Mouse (Mus musculus): ENCODE results near the gene Abcf2. TPM values are rescaled to one million over a fixed set of nuclear protein-coding genes. Genes with fewer than 3 reads are reported as not detected.

Abcf2 gene
- polyA plus RNA-seq, 1 experiment: 101 TPM

- no peak overlapping the region for H3K4me3 ChIP-seq (replicated peaks; ENCODE audit: insufficient read depth, low read depth, low read length)
- TF ChIP-seq POLR2A (IDR thresholded peaks at IDR 0.05; ENCODE audit: borderline replicate concordance, insufficient read depth, low read length) (no peak), CTCF (IDR thresholded peaks at IDR 0.05; ENCODE audit: borderline replicate concordance, insufficient read depth, low read depth, low read length) (no peak)
- DNase-seq: peak in 1 of 2 experiments; percentile 55
- H3K27me3 ChIP-seq (ENCODE audit: control insufficient read depth, insufficient read depth, low read length): no peaks in the 10 kb centered on the region
- 33% methylated on average over 3 of the region's 3 CpGs for WGBS
- H3K4me1 ChIP-seq (ENCODE audit: control insufficient read depth, insufficient read depth, low read length): peaks cover 33% of the 10 kb centered on the region
- H3K27ac ChIP-seq (ENCODE audit: insufficient read depth, low read length): no peak overlapping the region
Measured at GRCm38 (mm10) chr5:24618921-24619320, 41.7 kb upstream of the Abcf2 start.

DNA sequence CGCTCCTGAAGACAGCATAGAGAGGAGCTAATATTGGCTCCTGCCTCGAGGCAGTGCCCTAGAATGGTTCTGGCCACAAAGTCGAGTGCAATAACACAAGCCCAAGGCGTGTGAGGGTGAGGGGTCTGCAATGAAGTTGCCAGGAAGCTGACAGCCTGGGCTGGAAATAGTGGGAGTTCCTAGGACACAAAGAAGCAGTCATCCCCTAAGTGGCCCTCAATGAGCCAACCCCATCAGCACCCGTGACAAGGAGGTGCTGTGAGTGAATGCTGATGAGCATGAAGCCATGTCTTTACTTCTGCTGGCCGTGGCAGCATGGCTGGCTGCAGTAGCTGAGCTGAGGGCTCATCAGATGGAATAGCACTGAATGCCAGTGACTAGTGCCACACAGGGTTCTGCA lies 37.8 kb upstream of the Abcf2 start:
- Histone ChIP-seq H3K27ac (ENCODE audit: insufficient read depth, low read length) (no peak overlapping the region), H3K4me3 (replicated peaks; ENCODE audit: insufficient read depth, low read depth, low read length) (no peak overlapping the region), H3K27me3 (ENCODE audit: control insufficient read depth, insufficient read depth, low read length) (no peaks in the 10 kb centered on the region), H3K4me1 (ENCODE audit: control insufficient read depth, insufficient read depth, low read length) (peaks cover 29% of the 10 kb centered on the region)
- TF ChIP-seq POLR2A (IDR thresholded peaks at IDR 0.05; ENCODE audit: borderline replicate concordance, insufficient read depth, low read length) (no peak), CTCF (IDR thresholded peaks at IDR 0.05; ENCODE audit: borderline replicate concordance, insufficient read depth, low read depth, low read length) (no peak)
- DNase-seq: no peak
- 62% methylated on average over 6 of the region's 6 CpGs for WGBS

- no peak; the same call in 1 of the 2 replicates for TF ChIP-seq CTCF (IDR thresholded peaks at IDR 0.05; ENCODE audit: borderline replicate concordance, insufficient read depth, low read depth, low read length)
- TF ChIP-seq POLR2A (IDR thresholded peaks at IDR 0.05; ENCODE audit: borderline replicate concordance, insufficient read depth, low read length): no peak
- H3K4me1 ChIP-seq (ENCODE audit: control insufficient read depth, insufficient read depth, low read length): peaks cover 22% of the 10 kb centered on the region
- no peak for DNase-seq
- H3K27me3 ChIP-seq (ENCODE audit: control insufficient read depth, insufficient read depth, low read length): no peaks in the 10 kb centered on the region
- H3K27ac ChIP-seq (ENCODE audit: insufficient read depth, low read length): no peak overlapping the region
- no peak overlapping the region for H3K4me3 ChIP-seq (replicated peaks; ENCODE audit: insufficient read depth, low read depth, low read length)
- WGBS: 20% methylated on average over 5 of the region's 5 CpGs
Measured at GRCm38 (mm10) chr5:24612302-24612649, 35.0 kb upstream of the Abcf2 start.

- Histone ChIP-seq H3K27me3 (ENCODE audit: control insufficient read depth, insufficient read depth, low read length) (no peaks in the 10 kb centered on the region), H3K4me3 (replicated peaks; ENCODE audit: insufficient read depth, low read depth, low read length) (no peak overlapping the region), H3K27ac (ENCODE audit: insufficient read depth, low read length) (no peak overlapping the region), H3K4me1 (ENCODE audit: control insufficient read depth, insufficient read depth, low read length) (peaks cover 22% of the 10 kb centered on the region)
- 22% methylated on average over 7 of the region's 7 CpGs for WGBS
- no peak for TF ChIP-seq POLR2A (IDR thresholded peaks at IDR 0.05; ENCODE audit: borderline replicate concordance, insufficient read depth, low read length)
- no peak for TF ChIP-seq CTCF (IDR thresholded peaks at IDR 0.05; ENCODE audit: borderline replicate concordance, insufficient read depth, low read depth, low read length)
- peak; percentile 83 to 86 for DNase-seq
Measured at GRCm38 (mm10) chr5:24611366-24612301, 34.4 kb upstream of the Abcf2 start.

DNA sequence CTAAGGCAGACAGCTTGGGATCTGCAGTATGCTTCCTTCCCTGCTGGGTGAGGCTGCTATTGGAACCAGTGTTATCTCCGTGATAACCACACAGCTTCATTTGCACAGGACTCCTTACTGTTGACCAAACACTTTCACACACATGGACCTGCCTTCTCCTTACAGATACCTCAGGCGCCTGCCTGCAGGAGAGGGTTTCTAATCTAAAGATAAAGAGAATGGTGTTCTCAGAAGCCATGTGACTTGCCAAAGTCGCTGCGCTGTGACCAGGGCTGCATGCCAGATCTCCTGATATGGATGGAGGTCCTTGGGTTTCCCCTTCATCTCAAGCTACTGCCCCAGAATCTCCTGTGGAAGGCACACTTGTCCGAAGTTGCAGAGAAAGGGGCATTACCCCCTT lies 32.1 kb upstream of the Abcf2 start:
- 66% methylated on average over 5 of the region's 5 CpGs for WGBS
- no peak for TF ChIP-seq POLR2A (IDR thresholded peaks at IDR 0.05; ENCODE audit: borderline replicate concordance, insufficient read depth, low read length)
- TF ChIP-seq CTCF (IDR thresholded peaks at IDR 0.05; ENCODE audit: borderline replicate concordance, insufficient read depth, low read depth, low read length): no peak
- H3K4me3 ChIP-seq (replicated peaks; ENCODE audit: insufficient read depth, low read depth, low read length): no peak overlapping the region
- H3K27ac ChIP-seq (ENCODE audit: insufficient read depth, low read length): no peak overlapping the region
- no peak for DNase-seq
- H3K27me3 ChIP-seq (ENCODE audit: control insufficient read depth, insufficient read depth, low read length): no peaks in the 10 kb centered on the region
- H3K4me1 ChIP-seq (ENCODE audit: control insufficient read depth, insufficient read depth, low read length): peaks cover 32% of the 10 kb centered on the region

- WGBS: 65% methylated on average over 14 of the region's 14 CpGs
- Histone ChIP-seq H3K4me3 (replicated peaks; ENCODE audit: insufficient read depth, low read depth, low read length) (no peak overlapping the region), H3K27ac (ENCODE audit: insufficient read depth, low read length) (0 out of 2 replicates have a peak overlapping the region, but pooled peaks have one; percentile 65), H3K4me1 (ENCODE audit: control insufficient read depth, insufficient read depth, low read length) (peaks cover 24% of the 10 kb centered on the region), H3K27me3 (ENCODE audit: control insufficient read depth, insufficient read depth, low read length) (no peaks in the 10 kb centered on the region)
- no peak for DNase-seq
- no peak for TF ChIP-seq POLR2A (IDR thresholded peaks at IDR 0.05; ENCODE audit: borderline replicate concordance, insufficient read depth, low read length)
- TF ChIP-seq CTCF (IDR thresholded peaks at IDR 0.05; ENCODE audit: borderline replicate concordance, insufficient read depth, low read depth, low read length): no peak
Measured at GRCm38 (mm10) chr5:24605980-24606665, 28.9 kb upstream of the Abcf2 start.

DNA sequence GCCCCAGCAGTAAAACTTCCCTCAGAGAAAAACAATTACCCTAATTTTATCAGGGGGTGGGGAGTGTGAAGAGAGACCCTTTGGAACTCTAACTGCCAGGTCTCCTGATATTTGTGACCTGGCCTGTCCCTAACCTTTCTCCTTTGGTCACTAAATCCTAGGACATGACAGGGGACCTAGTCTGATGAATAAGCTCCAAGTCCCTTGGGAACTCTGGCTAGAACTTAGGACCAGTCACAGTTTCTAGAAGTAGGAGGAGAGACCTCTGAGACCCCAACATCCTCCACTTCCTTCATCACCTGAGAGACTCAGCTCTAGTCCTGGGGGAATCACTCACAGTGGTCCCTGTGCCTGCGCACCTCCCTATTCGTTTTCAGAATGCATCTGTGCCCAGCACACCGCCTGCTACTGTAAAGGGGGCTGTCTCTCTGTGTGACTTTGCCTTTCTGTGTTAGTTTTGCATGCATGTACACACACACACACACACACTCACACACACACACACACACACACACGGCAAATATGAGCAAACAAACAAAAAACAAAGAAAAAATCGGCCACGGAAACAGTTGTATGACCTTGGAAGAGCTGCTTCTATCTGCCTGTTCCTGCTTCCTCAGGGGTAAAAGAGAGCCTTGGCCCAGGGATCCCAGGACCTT lies 28.2 kb upstream of the Abcf2 start:
- H3K4me1 ChIP-seq (ENCODE audit: control insufficient read depth, insufficient read depth, low read length): peaks cover 25% of the 10 kb centered on the region
- H3K27me3 ChIP-seq (ENCODE audit: control insufficient read depth, insufficient read depth, low read length): no peaks in the 10 kb centered on the region
- no peak for TF ChIP-seq POLR2A (IDR thresholded peaks at IDR 0.05; ENCODE audit: borderline replicate concordance, insufficient read depth, low read length)
- TF ChIP-seq CTCF (IDR thresholded peaks at IDR 0.05; ENCODE audit: borderline replicate concordance, insufficient read depth, low read depth, low read length): no peak
- peak overlapping the region; percentile 76 for H3K4me3 ChIP-seq (replicated peaks; ENCODE audit: insufficient read depth, low read depth, low read length)
- WGBS: 59% methylated on average over 6 of the region's 6 CpGs
- peak overlapping the region; percentile 65; the same call in 1 of the 2 replicates for H3K27ac ChIP-seq (ENCODE audit: insufficient read depth, low read length)
- DNase-seq: peak in 1 of 2 experiments; percentile 16

Measured in cerebellum, adult 2 months (tissue).